Mouse (Mus musculus) brain, embryonic 14.5 days (tissue): ENCODE measurements at regions not wholly inside any gene's neighbourhood (a gene's known extent, or its start where the extent isn't known, plus 50 kb on each side); places are given as distances from the start of the nearest gene placed in this dataset.

ENCODE experiments used
- DNase-seq: peaks from one replicate; pipeline ENCODE4 v3.0.0-alpha.2; 2011; ENCODE audit warnings: low read depth
- CTCF ChIP-seq: fragments of 200-500 bp; IDR thresholded peaks from 2 replicates; pipeline ENCODE4 v1.5.1; 2012; ENCODE audit warnings: inconsistent platforms, mild to moderate bottlenecking, moderate library complexity, borderline replicate concordance; ENCODE audit not compliant: insufficient read depth, insufficient read length; ENCODE audit errors: extremely low read depth
- POLR2A ChIP-seq: fragments of 200-500 bp; IDR thresholded peaks from 2 replicates; pipeline ENCODE4 v1.6.1; 2012; ENCODE audit warnings: mild to moderate bottlenecking, inconsistent platforms, borderline replicate concordance; ENCODE audit not compliant: poor library complexity, insufficient read depth, insufficient read length, severe bottlenecking; ENCODE audit errors: extremely low read depth

DNA sequence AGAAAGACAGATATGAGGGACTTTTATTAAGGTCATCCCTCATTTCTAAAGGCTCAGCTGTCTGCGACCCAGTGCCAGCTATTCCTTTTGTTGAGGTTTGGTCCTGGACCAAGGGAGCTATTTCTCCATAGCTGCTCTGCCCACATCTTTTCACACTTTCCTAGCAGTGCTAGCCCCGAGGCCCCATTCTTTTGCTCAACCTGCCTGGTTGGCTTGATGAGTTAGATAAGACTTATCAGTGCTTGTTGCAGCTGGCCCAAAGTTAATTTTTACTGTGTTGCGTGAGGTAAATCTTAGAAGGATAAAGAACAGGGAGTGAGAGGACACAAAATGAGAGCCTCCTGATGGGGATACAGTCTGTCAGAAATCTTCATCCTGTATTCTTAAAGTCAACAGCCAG, 138.5 kb upstream of the Mylip start:
- TF ChIP-seq CTCF (no peak), POLR2A (no peak)
- no peak for DNase-seq

GRCm38 (mm10) chr13:45252126-45252525, 137.4 kb upstream of the Mylip start:
- no peak for TF ChIP-seq POLR2A
- no peak for TF ChIP-seq CTCF
- no peak for DNase-seq

DNA sequence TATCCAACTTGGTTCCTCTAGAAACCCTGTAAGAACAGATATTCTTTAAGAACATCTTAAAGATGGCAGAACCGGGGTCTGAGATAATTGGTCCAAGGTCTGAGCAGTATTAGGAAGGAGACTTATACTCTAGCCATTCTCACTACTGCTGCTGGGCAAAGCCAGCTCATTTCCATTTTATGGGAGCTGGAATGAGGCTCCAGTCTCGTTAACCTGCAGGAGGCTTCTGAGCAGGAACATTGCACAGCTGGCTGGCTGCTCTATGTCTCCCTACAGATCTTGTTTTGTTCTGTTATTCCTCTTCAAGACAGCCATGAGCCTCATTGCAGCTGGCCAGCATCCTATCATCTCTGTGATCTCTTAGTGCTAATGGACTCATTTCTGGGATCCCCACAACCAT, 136.3 kb upstream of the Mylip start:
- TF ChIP-seq CTCF (no peak), POLR2A (no peak)
- DNase-seq, result no peak

- TF ChIP-seq CTCF, result no peak
- no peak for TF ChIP-seq POLR2A
These were observed 134.3 kb upstream of the Mylip start for GRCm38 (mm10) chr13:45255277-45255676.

GRCm38 (mm10) chr13:45262011-45262410, 127.5 kb upstream of the Mylip start:
- DNase-seq, result no peak
- TF ChIP-seq CTCF, result no peak
- TF ChIP-seq POLR2A, result no peak

More at GRCm38 (mm10) chr13:45255277-45255676, 134.3 kb upstream of the Mylip start:
- DNase-seq, result peak; percentile 37

DNA sequence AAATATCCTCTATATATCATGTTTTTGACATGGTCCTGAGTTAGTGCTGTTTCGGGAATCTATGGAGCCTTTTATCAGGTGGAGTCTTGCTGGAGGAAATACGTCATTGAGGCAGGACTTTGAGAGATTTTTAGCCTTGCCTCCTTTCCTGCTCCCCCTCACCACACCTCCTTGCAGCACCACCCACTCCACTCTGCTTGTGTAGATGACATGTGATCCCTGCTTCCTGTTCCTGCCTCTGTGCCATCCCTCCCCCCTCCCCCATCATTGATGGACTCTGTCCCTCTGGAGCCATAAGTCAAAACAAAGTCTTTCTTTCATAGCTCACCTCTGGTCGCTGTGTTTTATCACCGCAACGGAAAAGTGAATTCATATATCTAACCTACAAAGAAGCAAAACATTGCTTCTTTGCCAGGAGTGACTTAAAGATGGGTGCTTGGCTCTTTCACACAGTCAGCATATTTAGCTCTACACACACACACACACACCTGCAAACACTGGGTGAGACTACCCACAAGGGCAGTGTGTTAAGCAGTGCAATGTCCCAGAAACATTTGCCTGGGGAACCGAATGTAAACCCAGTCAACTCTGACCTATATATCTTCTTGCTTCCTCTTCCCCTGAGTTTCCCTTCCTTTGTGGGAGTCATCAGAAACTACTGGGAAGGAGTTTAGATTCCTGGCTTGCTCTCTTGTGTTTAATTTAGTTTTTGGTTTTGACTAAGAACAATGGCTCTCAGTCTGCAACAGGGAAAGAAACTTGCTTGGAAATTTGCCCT, 123.1 kb upstream of the Mylip start:
- DNase-seq, result no peak
- TF ChIP-seq POLR2A, result no peak
- no peak for TF ChIP-seq CTCF

DNA sequence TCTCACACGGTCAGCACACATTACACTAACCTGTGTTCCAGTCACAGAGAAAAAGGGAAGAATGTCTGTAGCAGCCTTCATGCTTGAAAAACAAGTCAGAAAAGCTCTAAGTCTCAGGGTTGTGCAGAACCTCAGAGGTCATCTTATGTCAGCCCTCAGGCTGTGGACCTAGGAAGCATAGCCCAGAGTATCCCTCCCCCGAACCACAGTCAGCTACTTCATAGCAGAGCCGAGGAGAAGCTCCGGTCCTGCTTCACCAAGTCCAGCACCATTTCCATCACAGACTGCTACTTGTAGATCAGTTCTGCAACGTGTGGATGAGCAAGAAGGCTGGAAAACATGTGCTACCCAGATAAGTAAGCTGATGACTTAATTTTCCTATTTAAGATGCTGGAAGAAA, 122.1 kb upstream of the Mylip start:
- peak; percentile 7 for DNase-seq
- no peak for TF ChIP-seq POLR2A
- TF ChIP-seq CTCF, result no peak

DNA sequence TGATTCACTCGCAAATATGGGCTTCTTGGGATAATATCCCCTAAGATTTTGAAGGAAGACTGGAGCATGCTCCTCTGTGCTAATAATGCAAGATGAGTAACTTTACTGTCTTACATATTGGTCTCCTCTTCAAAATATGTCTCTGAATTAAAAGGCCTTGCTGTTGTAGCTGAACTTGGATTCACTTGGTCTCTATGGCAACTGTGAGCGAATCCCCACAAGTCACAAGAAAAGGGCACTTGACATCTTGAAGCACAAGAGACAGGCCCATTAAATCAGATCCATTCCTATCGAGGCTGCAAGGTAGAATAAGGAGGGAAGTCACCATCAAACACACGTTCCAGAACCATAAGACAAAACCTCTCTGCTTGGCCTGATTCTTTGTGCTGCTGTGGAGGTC, 121.6 kb upstream of the Mylip start:
- DNase-seq, result peak; percentile 67

DNA sequence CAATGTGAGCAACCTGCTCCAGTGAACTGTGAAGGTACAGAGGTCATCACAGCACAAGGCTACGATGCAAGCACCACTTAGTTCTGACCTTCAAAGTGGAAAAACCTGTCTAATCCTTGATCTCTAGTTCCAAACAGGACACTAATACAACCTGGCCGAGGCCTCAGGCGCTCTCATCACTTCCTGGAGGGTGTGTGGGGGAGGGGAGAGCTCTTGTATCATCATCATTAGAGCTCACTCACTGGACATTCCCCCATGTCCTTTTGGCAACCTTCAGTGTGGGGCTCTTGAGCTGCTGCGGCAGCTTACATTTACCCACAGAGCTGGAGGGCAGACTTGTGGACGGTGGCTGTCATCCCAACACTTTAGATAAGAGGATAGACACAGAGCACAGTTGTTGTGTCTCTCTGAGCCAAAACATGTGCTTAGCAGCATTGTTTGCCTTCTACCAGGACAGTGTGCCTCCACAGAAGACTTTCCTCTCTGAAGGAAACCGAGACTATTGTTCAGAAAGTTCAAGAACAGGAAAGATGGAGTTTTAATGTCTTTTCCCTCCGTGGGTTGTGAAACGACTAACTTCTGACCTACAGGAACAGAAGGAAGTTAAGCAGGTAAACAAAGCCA, 115.2 kb upstream of the Mylip start:
- TF ChIP-seq POLR2A, result no peak
- TF ChIP-seq CTCF, result no peak
- DNase-seq, result no peak

More for the DNA sequence above, 121.6 kb upstream of the Mylip start:
- TF ChIP-seq POLR2A (no peak), CTCF (no peak)

DNA sequence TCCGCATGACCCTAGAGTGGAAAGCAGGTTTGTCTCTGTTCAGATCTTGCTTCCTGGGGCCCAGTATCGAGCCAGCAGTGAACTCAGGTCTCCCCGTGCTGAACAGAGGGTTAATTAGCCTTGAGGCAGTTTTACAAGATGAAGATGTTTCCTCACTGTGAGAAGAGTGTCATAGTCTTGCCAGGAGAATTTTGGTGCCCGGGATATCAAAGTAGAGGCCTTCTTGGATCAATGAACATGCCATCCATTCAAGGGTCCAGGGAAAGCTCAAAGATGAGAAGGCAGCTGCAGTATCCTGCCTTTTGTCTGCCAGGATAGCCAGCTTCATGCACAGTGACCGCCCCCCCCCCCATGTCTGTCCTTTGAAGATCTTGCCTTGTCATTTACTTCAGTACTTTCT, 114.2 kb upstream of the Mylip start:
- DNase-seq, result no peak
- TF ChIP-seq CTCF (no peak), POLR2A (no peak)

DNA sequence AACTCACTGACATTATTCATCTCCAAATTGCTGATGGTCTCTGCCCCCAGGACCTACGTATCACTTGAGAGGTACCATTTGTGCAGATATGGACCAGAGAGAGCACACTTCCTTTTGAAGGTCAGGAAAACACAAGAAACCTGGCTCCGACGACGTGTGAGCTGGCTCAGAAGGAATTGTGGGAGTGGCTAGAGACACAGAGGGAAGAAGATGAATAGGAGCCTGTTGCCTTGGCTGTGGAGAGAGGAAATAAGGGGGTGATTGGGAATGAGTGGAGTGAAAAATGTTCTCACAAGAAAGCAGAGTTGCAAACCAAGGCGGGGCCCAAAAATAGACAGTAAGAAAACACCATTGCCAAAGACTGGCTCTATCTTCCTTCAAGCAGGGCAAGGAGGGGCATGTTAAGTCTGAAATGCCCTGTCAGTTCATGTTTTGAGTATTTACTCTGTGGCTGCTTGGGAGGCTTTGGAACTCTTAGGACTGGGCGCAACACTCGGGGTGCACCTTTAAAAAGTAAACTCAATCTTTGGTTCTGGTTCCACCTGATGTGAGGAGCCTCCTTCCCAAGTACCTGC, 111.6 kb upstream of the Mylip start:
- DNase-seq, result no peak
- TF ChIP-seq POLR2A (no peak), CTCF (no peak)

DNA sequence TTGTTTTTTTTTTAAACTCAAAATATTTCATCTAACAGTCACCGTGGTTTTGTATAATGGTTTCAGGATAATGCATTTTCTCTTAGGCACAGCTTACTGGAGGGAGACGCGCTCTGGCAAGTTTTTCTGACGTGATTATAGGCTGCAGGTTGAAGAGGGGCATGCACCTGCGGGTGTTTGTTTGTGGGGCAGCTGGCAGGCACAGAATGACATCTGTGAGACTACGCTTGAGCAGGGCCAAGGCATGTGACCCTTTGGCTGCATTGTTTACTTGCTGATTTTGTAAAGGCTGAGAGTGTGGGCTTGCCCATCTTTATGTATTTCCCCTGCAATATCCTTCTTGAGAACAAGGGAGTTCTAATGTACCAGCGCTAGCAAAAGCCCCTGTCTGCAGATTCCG, 108.4 kb upstream of the Mylip start:
- DNase-seq, result peak; percentile 25
- TF ChIP-seq POLR2A, result no peak
- no peak for TF ChIP-seq CTCF

DNA sequence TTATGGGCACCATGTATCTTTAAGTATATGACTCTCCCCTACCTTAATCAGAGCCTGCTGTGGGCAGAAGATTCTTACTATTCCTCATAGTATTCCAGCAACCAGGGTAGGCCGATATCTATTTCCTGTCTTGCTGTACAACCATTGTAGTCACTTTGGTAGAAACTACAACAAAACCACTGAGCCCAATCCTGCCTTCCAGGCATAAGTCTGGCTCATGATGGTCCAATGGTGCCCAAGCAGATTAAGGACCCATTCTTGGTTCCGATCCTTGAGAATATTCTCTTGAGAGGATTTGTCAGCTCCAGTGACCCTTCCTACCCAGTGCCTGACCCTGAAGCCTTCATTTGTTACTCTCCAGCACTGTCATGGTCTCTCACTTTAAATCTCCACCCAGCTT, 102.9 kb upstream of the Mylip start:
- DNase-seq, result no peak
- TF ChIP-seq POLR2A (no peak), CTCF (no peak)
